Mouse (Mus musculus) cerebellum, adult 11 months (tissue): ENCODE data around the gene Vmn1r65.
"Not testable (repeated sequence)": the region's sequence is repeated elsewhere in the genome, so short reads cannot be mapped to it uniquely, and the experiment has no call there.

ENCODE experiments used
- DNase-seq: peaks from one replicate; pipeline ENCODE4 v3.0.0; 2022

The Vmn1r65 gene

GRCm38 (mm10) chr7:6010910-6011309 is at the start of gene Vmn1r65:
Vmn1r65 (minus strand) TSS chr7:6011010.
- DNase-seq = no peak

- DNase-seq = no peak
These were observed 34.1 kb upstream of the Vmn1r65 start, which contains the start of gene Nlrp4c for GRCm38 (mm10) chr7:6044861-6045260. Nlrp4c (plus strand) TSS chr7:6045161.

- DNase-seq = not testable (repeated sequence)
These were observed 28.4 kb downstream of the Vmn1r65 start for GRCm38 (mm10) chr7:5982426-5982825.

GRCm38 (mm10) chr7:5972546-5972945 is 38.3 kb downstream of the Vmn1r65 start:
- not testable (repeated sequence) for DNase-seq
